ENCODE assay signal across 12 mouse cellular contexts in the genomic region with DNA sequence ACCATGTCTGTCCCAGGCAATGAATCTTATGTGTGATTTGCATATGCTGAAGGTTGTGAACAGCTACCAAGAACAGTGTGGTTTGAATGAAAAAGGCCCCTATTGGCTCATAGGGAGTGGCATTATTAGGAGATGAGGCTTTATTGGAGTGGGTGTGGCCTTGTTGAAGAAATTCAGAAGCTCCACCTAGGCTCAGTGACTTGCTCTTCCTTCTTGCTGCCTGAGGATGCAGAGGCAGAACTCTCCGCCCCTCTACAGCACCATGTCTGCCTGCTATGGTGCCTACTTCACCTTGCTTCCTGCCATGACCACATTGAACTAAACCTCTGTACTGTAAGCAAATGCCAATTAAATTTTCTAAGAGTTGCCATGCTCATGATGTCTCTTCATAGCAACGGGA. TPM values are rescaled to one million over a fixed set of nuclear protein-coding genes. Genes with fewer than 3 reads are reported as not detected.
DNase-seq lines count a peak whose midpoint lies in the region; ATAC-seq lines count a peak whose summit lies in the region.
"Had no signal": no experiment of that assay in that cellular context is flagged by ENCODE, and none has a peak within 500 bp of the region (broad histone marks: within the 10 kb centered on the region; RNA-seq: fewer than 3 reads in every experiment).

No protein-coding gene starts in this region.

- WGBS in heart, embryonic 10.5 days = 88% methylated on average over 2 of the region's 2 CpGs

- H3K4me1 ChIP-seq in heart, embryonic 10.5 days = peaks cover 34% of the 10 kb centered on the region

- peak overlapping the region; percentile 10; the same call in 1 of the 2 replicates for H3K27ac ChIP-seq in heart, embryonic 10.5 days

- H3K9me3 ChIP-seq in heart, embryonic 10.5 days = no peaks in the 10 kb centered on the region
- H3K9me3 ChIP-seq: limb, embryonic 15.5 days had no signal

- peaks cover 3% of the 10 kb centered on the region; the same call in 1 of the 2 replicates for H3K36me3 ChIP-seq in heart, embryonic 10.5 days
- H3K36me3 ChIP-seq: limb, embryonic 15.5 days had no signal

- H3K4me3 ChIP-seq in heart, embryonic 10.5 days = no peak overlapping the region

- no peaks in the 10 kb centered on the region for H3K27me3 ChIP-seq in heart, embryonic 10.5 days (ENCODE audit: insufficient read depth, poor library complexity, severe bottlenecking)
- H3K27me3 ChIP-seq: limb, embryonic 15.5 days had no signal

- ATAC-seq in inflammation-experienced regulatory T-cells, adult 6 months = peak; percentile 15
- 0 out of 2 replicates have a peak, but pooled peaks have one; percentile 15 for ATAC-seq in monocyte, adult 5-6 weeks (replicated peaks; ENCODE audit: insufficient number of reproducible peaks, low FRiP score, low TSS enrichment, poor library complexity, severe bottlenecking)
- ATAC-seq: forebrain, embryonic 16.5 days had no signal

- no peak for DNase-seq in heart, embryonic 10.5 days (ENCODE audit: low spot score)
- no peak for DNase-seq in heart, adult 9 months (ENCODE audit: low spot score in 2 of 2)
- peak; percentile 85 for DNase-seq in MEL-GATA-1-ER (ENCODE audit: extremely low read depth, low read depth)
- no peak for DNase-seq in left cerebral cortex, adult 8-10 months (ENCODE audit: low spot score in 2 of 2)
- DNase-seq in right cerebral cortex, postnatal 4 days = no peak
- no peak for DNase-seq in frontal cortex, adult 2 months (ENCODE audit: extremely low spot score in 1 of 2, low spot score in 1 of 2)
- DNase-seq: heart, postnatal 36 days; retina, postnatal 1 day had no signal

RNA-seq across cellular contexts. Expression of gene Mavs, which starts 1.3 kb away (rescaled TPM):
- 20.3 and 21.6 TPM in 2 replicates for polyA plus RNA-seq in heart, embryonic 10.5 days (2016; fragmentation: Nextera tagmentation; extraction: Ambion mirVana)
- polyA plus RNA-seq in inflammation-experienced regulatory T-cells, adult 6 months (2017; shearing (Covaris generic)) = 10 to 100 TPM; 18.2 to 20.5 (median 18.8) TPM
- 8.0 to 16.9 TPM (median 9.0 TPM) in 3 replicates for total RNA-seq in monocyte, adult 5-6 weeks (2017)
- total RNA-seq in left cerebral cortex, adult 8-10 months (2022) = 1 to 10 TPM; 6.9 to 8.6 (median 7.3) TPM
- 8.2 and 8.6 TPM in 2 replicates for polyA plus RNA-seq in frontal cortex, adult 2 months (2012; rRNA removed)

RNA-seq across cellular contexts. Expression of gene Ap5s1, which starts 25.7 kb away (rescaled TPM):
- 23.6 and 33.3 TPM in 2 replicates for polyA plus RNA-seq in heart, embryonic 10.5 days (2016; fragmentation: Nextera tagmentation; extraction: Ambion mirVana)
- 10 to 100 TPM; 13.4 to 25.1 (median 20.9) TPM for polyA plus RNA-seq in inflammation-experienced regulatory T-cells, adult 6 months (2017; shearing (Covaris generic))
- total RNA-seq in monocyte, adult 5-6 weeks (2017) = 3.0 to 15.2 TPM (median 13.2 TPM) in 3 replicates
- total RNA-seq in left cerebral cortex, adult 8-10 months (2022) = 10 to 100 TPM; 23.9 to 28.5 (median 26.2) TPM
- polyA plus RNA-seq in frontal cortex, adult 2 months (2012; rRNA removed) = 47.2 and 68.7 TPM in 2 replicates

RNA-seq across cellular contexts. Expression of gene Pank2, which starts 29.7 kb away (rescaled TPM):
- 29.7 and 41.7 TPM in 2 replicates for polyA plus RNA-seq in heart, embryonic 10.5 days (2016; fragmentation: Nextera tagmentation; extraction: Ambion mirVana)
- 10 to 100 TPM in 2 of 3 experiments, 1 to 10 TPM in 1; 9.9 to 12.1 (median 11.9) TPM for polyA plus RNA-seq in inflammation-experienced regulatory T-cells, adult 6 months (2017; shearing (Covaris generic))
- 38.1 to 53.4 TPM (median 45.9 TPM) in 3 replicates for total RNA-seq in monocyte, adult 5-6 weeks (2017)
- total RNA-seq in left cerebral cortex, adult 8-10 months (2022) = 10 to 100 TPM; 63.3 to 71.3 (median 69.9) TPM
- 37.7 and 38.9 TPM in 2 replicates for polyA plus RNA-seq in frontal cortex, adult 2 months (2012; rRNA removed)

RNA-seq across cellular contexts. Expression of gene Spef1, which starts 45.5 kb away (rescaled TPM):
- 0.75 and 1.5 TPM in 2 replicates for polyA plus RNA-seq in heart, embryonic 10.5 days (2016; fragmentation: Nextera tagmentation; extraction: Ambion mirVana)
- under 1 TPM in 2 of 3 experiments, not detected in 1; 0.47 to 0.54 TPM for polyA plus RNA-seq in inflammation-experienced regulatory T-cells, adult 6 months (2017; shearing (Covaris generic))
- total RNA-seq in monocyte, adult 5-6 weeks (2017) = 0.38 to 1.6 TPM in 2 of 3 replicates, not detected in the other
- total RNA-seq in left cerebral cortex, adult 8-10 months (2022) = 1 to 10 TPM; 7.4 to 8.3 (median 8.1) TPM
- 9.5 and 10.0 TPM in 2 replicates for polyA plus RNA-seq in frontal cortex, adult 2 months (2012; rRNA removed)

RNA-seq across cellular contexts. Expression of gene Cdc25b, which starts 45.8 kb away (rescaled TPM):
- 27.8 and 35.9 TPM in 2 replicates for polyA plus RNA-seq in heart, embryonic 10.5 days (2016; fragmentation: Nextera tagmentation; extraction: Ambion mirVana)
- 100 to 1,000 TPM in 1 of 3 experiments, 10 to 100 TPM in 2; 55.5 to 163 (median 71.5) TPM for polyA plus RNA-seq in inflammation-experienced regulatory T-cells, adult 6 months (2017; shearing (Covaris generic))
- total RNA-seq in monocyte, adult 5-6 weeks (2017) = 7.7 to 39.4 TPM (median 11.3 TPM) in 3 replicates
- total RNA-seq in left cerebral cortex, adult 8-10 months (2022) = 10 to 100 TPM; 18.3 to 21.9 (median 19.1) TPM
- 22.8 and 27.6 TPM in 2 replicates for polyA plus RNA-seq in frontal cortex, adult 2 months (2012; rRNA removed)
